Mouse (Mus musculus): ENCODE results near the gene Svbp.

DNA sequence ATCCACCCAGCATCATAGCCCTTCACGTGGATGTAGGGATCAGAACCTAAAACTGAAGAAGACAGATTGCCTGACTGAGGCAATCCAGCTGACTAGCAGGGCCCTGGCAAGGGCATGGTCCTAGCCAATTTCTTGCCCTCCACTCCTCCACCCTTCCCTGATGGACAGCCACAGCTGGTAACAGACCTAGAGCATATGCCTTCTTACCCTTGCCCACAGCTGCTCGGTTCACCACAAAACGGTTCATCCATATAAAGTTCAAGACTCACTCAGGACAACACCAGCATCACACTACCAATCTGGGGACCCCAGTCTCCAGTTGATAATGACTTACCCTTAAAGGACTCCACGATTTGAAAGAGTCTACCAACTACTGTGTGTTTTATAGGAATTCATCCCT lies 9.3 kb upstream of the Svbp start:
- TF ChIP-seq IRF4 (IDR thresholded peaks at IDR 0.05; ENCODE audit: low read depth, low read length): no peak
- TF ChIP-seq EP300 (IDR thresholded peaks at IDR 0.05; ENCODE audit: low read length): no peak
- TF ChIP-seq CTCF (conservative IDR thresholded peaks at IDR 0.05 in 1 of 2, IDR thresholded peaks at IDR 0.05 in 1 of 2; ENCODE audit: low read depth in 2 of 2, low read length in 2 of 2): no peak
- TF ChIP-seq POLR2AphosphoS2 (IDR thresholded peaks at IDR 0.05; ENCODE audit: low read depth, low read length): no peak
- no peak for TF ChIP-seq ZKSCAN1 (IDR thresholded peaks at IDR 0.05; ENCODE audit: borderline replicate concordance, low read depth, low read length)
- no peak for TF ChIP-seq POLR2A (IDR thresholded peaks at IDR 0.05; ENCODE audit: low read depth, low read length)
- no peak for TF ChIP-seq BHLHE40 (IDR thresholded peaks at IDR 0.05; ENCODE audit: low read depth, low read length)
- TF ChIP-seq MAX (IDR thresholded peaks at IDR 0.05; ENCODE audit: low read length): no peak
- no peak for TF ChIP-seq TCF12 (IDR thresholded peaks at IDR 0.05; ENCODE audit: low read depth, low read length)
- no peak for TF ChIP-seq MYC (IDR thresholded peaks at IDR 0.05; ENCODE audit: low read depth, low read length)
- no peak for TF ChIP-seq KAT2A (IDR thresholded peaks at IDR 0.05; ENCODE audit: insufficient replicate concordance, low read length)
- TF ChIP-seq NRF1 (IDR thresholded peaks at IDR 0.05; ENCODE audit: low read depth, low read length): no peak
- TF ChIP-seq ETS1 (conservative IDR thresholded peaks at IDR 0.05; ENCODE audit: low read depth, low read length): no peak

Measured in CH12.LX (cell line).